Mouse (Mus musculus) v-Abl transformed pro-B cells (cell line): Measurements from ENCODE around the gene Zfp219.

Experiments used
- in situ Hi-C, 2 experiments: fragments of 400-800 bp; cut with MboI; formaldehyde crosslinking; loops; one replicate each; pipeline ENCODE4 v1.15.1; 2025; ENCODE audit not compliant: unreplicated experiment in 2 of 2

Gene Zfp219

DNA sequence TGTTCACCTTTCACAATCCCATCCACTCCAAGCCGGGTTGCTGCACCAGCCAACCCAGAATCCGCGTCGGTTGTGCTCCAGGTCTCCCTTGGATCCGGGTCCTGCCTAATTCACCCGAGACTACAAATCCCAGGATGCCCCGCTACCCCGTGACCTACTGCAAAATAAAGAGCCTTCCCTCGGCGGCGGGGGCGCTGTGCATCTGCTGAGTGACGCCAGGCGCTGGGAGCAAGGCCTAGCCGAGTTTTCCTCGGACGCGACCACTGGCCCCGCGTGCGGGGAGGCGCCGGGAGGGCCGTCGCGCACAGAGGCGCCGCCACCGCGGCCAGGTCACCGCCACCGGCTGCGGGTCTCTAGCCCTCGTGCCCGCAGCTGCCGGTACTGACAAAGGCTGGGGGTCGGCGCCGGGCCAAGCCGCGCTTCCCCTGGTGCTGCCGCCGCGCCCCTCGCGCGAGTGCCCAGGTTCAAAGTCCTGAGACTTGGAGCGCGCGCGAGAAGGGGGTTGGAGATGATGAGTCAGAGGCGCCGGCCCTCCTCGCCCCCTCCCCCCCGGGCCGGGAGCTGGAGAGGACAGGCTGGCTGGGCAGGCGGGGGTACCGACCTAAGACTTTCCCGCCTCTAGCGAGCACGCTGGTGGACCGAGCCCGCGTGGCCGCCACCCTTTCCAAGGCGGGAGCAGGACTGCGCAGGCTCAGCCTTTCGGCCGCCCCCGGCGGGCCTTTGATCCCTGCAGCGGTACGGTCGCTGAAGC lies 768 bp downstream of the Zfp219 start:
- in situ Hi-C loops, result loop anchor here (5.0 to 25.0 kb wide), 6 partner anchors 85 to 932 kb away; partner anchors contain the start of genes Ang (in 1 of the 2), Ang4 (in 1 of the 2), Eddm3b (in 1 of the 2) and Hnrnpc (in 1 of the 2)

- in situ Hi-C loops, result loop anchor here (10.0 to 25.0 kb wide), 4 partner anchors 86 to 932 kb away; partner anchors contain the start of genes Ang (in 1 of the 2), Ang4 (in 1 of the 2), Eddm3b (in 1 of the 2) and Hnrnpc (in 1 of the 2)
Measured at GRCm38 (mm10) chr14:52019051-52019589, 1.4 kb downstream of the Zfp219 start.

GRCm38 (mm10) chr14:52018248-52019050 lies 2.1 kb downstream of the Zfp219 start:
- in situ Hi-C loops, result loop anchor here (10.0 to 25.0 kb wide), 4 partner anchors 86 to 931 kb away; partner anchors contain the start of genes Ang (in 1 of the 2), Ang4 (in 1 of the 2), Eddm3b (in 1 of the 2) and Hnrnpc (in 1 of the 2)

DNA sequence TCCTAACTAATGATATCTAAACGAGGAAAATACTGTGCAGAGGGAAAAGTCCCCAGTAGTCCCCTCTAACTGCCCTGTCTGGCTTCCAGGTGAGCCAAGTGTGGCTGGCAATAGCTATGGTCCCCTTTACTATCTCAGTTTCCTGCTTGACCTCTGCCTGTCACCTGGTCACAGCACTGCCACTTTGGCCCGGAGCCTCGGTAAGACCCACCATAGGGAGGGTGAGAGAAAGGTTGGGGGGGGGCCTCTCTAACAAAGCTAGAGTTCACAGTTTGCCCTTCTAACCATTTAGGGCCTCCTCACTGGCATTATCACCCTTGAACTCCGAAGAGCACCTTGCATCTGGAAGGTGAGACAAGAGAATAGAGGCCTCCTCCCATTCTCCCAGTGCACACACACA lies 2.9 kb downstream of the Zfp219 start:
- in situ Hi-C loops, result loop anchor here (10.0 to 25.0 kb wide), 4 partner anchors 87 to 930 kb away; partner anchors contain the start of genes Ang (in 1 of the 2), Ang4 (in 1 of the 2), Eddm3b (in 1 of the 2) and Hnrnpc (in 1 of the 2)

GRCm38 (mm10) chr14:52016625-52017405 lies 3.7 kb downstream of the Zfp219 start:
- in situ Hi-C loops, result loop anchor here (10.0 to 25.0 kb wide), 4 partner anchors 88 to 930 kb away; partner anchors contain the start of genes Ang (in 1 of the 2), Ang4 (in 1 of the 2), Eddm3b (in 1 of the 2) and Hnrnpc (in 1 of the 2)

GRCm38 (mm10) chr14:52015445-52016100 lies 5.0 kb downstream of the Zfp219 start, which contains the start of gene Tmem253:
TSS of gene Tmem253 (plus strand) at chr14:52015658.
- in situ Hi-C loops, result loop anchor here (10.0 to 25.0 kb wide), 4 partner anchors 89 to 928 kb away; partner anchors contain the start of genes Ang (in 1 of the 2), Ang4 (in 1 of the 2), Eddm3b (in 1 of the 2) and Hnrnpc (in 1 of the 2)

DNA sequence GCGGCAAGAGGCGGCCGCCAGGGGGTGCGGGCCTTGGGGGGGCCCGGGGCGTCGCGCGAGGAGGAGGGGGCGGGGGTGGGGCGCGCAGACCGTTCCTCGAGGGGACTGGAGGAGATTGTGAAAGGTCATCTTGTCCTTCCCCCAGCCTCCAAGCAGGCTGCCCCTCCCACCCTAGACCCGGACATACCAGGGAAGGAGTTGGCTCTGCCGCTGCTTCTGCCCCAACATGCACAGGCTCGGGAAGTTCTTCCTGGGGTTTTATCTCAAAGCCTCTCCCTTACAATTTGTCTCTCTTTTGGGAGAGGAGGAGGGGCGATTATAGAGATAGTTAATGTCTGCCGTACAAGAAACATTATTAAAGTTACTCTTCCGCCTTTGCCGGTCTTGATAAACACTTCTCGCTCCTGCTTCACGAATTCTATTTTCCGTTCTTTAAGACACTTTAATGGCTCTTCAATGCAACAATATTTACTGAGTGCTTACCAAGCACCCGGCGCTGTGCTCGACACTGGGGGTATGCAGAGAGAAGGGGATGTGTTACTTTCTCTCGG lies 5.7 kb downstream of the Zfp219 start:
- in situ Hi-C loops, result loop anchor here (10.0 to 25.0 kb wide), 4 partner anchors 90 to 928 kb away; partner anchors contain the start of genes Ang (in 1 of the 2), Ang4 (in 1 of the 2), Eddm3b (in 1 of the 2) and Hnrnpc (in 1 of the 2)

DNA sequence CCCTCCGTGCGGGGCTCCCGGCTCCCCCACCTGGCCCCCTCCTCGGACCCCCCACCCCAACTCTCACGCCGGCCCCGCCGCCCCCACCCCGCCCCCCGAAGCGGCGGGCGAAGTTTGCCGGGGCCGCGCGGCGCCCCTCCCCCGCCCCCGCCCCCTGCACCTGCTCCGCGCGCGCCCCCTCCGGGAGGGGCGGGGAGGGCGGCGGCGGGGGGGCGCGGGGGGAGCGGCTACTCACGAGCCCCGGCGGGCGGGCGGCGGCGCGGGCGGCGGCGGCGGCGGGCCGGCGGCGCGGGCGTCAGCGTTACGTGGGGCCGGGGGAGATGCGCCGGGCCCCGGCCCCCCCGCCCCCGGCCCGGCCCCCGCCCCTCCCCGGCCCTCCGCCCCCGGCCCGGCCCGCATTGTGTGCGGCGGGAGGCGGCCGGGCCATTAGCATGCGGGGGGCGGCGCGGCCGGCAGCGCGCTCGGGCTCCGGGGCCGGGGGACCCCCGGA lies 6.2 kb downstream of the Zfp219 start:
- in situ Hi-C loops, result loop anchor here (10.0 to 25.0 kb wide), 4 partner anchors 90 to 927 kb away; partner anchors contain the start of genes Ang (in 1 of the 2), Ang4 (in 1 of the 2), Eddm3b (in 1 of the 2) and Hnrnpc (in 1 of the 2)

DNA sequence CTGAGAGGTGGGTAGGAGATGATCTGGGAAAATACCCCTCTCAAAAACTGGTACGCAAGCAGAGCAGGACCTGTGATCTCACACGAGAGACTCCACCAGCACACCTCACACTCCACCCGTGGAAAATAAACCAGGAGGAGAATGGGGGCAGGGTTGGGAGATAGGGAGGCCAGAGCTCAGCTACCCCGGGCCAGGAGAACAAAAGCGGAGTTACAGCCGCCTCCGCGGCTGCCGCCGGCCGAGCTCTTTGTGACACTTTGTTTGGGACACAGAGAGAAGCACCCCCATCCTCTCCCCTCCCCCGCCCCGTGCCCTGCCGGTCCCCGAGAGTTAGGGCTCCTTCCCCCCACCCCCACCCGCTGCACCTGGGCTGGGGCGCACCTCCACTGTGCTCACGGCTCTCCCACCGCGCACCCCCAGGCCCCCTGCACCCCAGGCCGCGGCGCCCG lies 6.7 kb downstream of the Zfp219 start:
- in situ Hi-C loops, result loop anchor here (10.0 to 25.0 kb wide), 4 partner anchors 91 to 926 kb away; partner anchors contain the start of genes Ang (in 1 of the 2), Ang4 (in 1 of the 2), Eddm3b (in 1 of the 2) and Hnrnpc (in 1 of the 2)

GRCm38 (mm10) chr14:52013021-52013610 lies 7.4 kb downstream of the Zfp219 start:
- in situ Hi-C loops, result loop anchor here (10.0 to 25.0 kb wide), 4 partner anchors 92 to 926 kb away; partner anchors contain the start of genes Ang (in 1 of the 2), Ang4 (in 1 of the 2), Eddm3b (in 1 of the 2) and Hnrnpc (in 1 of the 2)

DNA sequence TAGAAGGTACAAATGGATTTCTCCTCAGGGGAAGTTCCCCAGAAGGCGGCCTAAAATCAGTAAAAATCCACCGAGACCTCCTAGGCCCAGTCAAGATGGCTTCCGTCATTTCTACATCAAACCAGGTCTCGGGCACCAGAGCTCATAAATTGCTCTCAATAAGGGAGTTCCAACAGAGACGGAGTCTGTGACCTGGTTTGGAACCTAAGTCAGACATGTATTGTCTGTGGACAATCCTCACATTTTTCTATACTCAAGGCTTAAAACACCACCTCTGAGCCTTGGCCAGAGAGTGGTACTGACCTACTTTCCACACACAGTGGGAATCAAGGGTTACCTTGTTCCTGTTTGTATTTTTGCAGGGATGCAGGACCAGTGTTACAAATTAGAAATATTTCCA lies 8.0 kb downstream of the Zfp219 start:
- in situ Hi-C loops, result loop anchor here (10.0 to 25.0 kb wide), 4 partner anchors 92 to 925 kb away; partner anchors contain the start of genes Ang (in 1 of the 2), Ang4 (in 1 of the 2), Eddm3b (in 1 of the 2) and Hnrnpc (in 1 of the 2)

DNA sequence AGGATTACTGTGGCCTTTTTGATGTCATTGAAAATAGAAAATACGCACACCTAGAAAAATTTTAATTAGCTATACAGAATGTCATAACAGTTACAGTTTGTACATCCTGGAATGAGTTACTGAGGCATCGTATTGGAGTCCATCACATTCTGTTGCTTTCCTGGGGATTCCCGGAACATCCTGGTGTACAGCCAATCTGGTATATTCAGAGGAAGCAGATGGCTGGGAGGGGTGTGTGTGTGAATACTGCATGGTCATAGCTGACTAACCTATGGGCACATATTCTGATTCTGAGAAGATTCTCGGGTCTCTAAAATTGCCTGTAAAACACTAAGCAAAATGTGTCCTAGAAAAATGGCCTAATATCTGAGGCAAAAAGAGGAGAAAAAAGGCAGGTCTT lies 8.4 kb downstream of the Zfp219 start:
- in situ Hi-C loops, result loop anchor here (10.0 to 25.0 kb wide), 4 partner anchors 93 to 925 kb away; partner anchors contain the start of genes Ang (in 1 of the 2), Ang4 (in 1 of the 2), Eddm3b (in 1 of the 2) and Hnrnpc (in 1 of the 2)

DNA sequence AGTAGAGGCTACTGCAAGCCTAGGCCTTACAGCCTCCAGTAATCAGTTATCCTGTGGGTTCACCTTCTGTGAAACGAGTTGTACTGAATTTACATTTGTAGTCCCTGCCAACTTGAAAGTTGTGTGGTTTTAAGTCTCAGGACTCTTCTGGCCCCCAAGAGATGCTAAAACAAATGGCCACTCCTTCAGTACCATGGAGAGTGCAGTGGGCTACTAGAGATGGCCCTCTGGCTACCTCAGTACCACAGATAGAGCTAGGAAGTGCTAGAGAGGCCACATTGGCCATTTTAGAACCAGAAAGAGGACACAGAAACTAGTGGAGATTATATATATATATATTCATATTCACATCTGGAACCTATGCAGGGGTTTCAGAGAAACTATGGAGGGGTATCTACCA lies 8.8 kb downstream of the Zfp219 start:
- in situ Hi-C loops, result loop anchor here (10.0 to 25.0 kb wide), 4 partner anchors 93 to 924 kb away; partner anchors contain the start of genes Ang (in 1 of the 2), Ang4 (in 1 of the 2), Eddm3b (in 1 of the 2) and Hnrnpc (in 1 of the 2)

- in situ Hi-C loops, result loop anchor here (10.0 to 25.0 kb wide), 4 partner anchors 94 to 923 kb away; partner anchors contain the start of genes Ang (in 1 of the 2), Ang4 (in 1 of the 2), Eddm3b (in 1 of the 2) and Hnrnpc (in 1 of the 2)
Measured at GRCm38 (mm10) chr14:52010446-52011111, 10.0 kb downstream of the Zfp219 start.

DNA sequence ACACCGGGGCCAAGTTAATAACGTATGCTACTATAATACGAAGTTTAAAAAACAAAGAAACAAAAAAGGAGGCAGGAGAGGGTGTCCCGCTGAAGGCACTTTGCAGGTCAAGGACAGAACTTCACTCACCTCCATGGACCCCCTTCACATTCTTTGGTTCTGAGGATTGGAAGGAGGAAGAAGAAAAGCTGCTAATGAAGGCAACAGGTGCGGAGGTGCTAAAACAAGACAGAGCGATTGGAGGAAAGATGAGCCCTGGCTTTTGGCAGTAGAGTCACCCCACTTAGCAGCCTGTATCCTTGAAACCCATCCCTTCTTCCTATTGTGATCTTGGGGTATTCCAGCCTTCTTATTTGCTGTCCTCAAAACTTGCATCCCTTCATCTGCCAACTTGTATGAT lies 10.7 kb downstream of the Zfp219 start:
- in situ Hi-C loops, result loop anchor here (10.0 to 25.0 kb wide), 4 partner anchors 95 to 923 kb away; partner anchors contain the start of genes Ang (in 1 of the 2), Ang4 (in 1 of the 2), Eddm3b (in 1 of the 2) and Hnrnpc (in 1 of the 2)

GRCm38 (mm10) chr14:52009361-52009760 lies 11.2 kb downstream of the Zfp219 start:
- in situ Hi-C loops, result loop anchor here (25.0 kb wide), 3 partner anchors 247 to 922 kb away; partner anchors contain the start of genes Ang (in 1 of the 2), Ang4 (in 1 of the 2), Eddm3b (in 1 of the 2) and Rnase4 (in 1 of the 2)
